Mouse (Mus musculus): ENCODE measurements at regions not wholly inside any gene's neighbourhood (a gene's known extent, or its start where the extent isn't known, plus 50 kb on each side); places are given as distances from the start of the nearest gene placed in this dataset.

- no peak for DNase-seq (ENCODE audit: low read depth, low spot score)
Observed at GRCm38 (mm10) chr3:52607379-52608085, 339.4 kb downstream of the Foxo1 start.

- no peak for DNase-seq (ENCODE audit: low read depth, low spot score)
Observed at GRCm38 (mm10) chr3:52605261-52605771, 337.2 kb downstream of the Foxo1 start.

GRCm38 (mm10) chr3:52603244-52603704 lies 335.1 kb downstream of the Foxo1 start:
- DNase-seq (ENCODE audit: low read depth, low spot score): no peak

- no peak for DNase-seq (ENCODE audit: low read depth, low spot score)
Observed at GRCm38 (mm10) chr3:52601011-52601745, 333.0 kb downstream of the Foxo1 start.

GRCm38 (mm10) chr3:52600581-52600980 lies 332.4 kb downstream of the Foxo1 start:
- no peak for DNase-seq (ENCODE audit: low read depth, low spot score)

- no peak for DNase-seq (ENCODE audit: low read depth, low spot score)
Observed at GRCm38 (mm10) chr3:52600146-52600545, 332.0 kb downstream of the Foxo1 start.

GRCm38 (mm10) chr3:52586418-52586817 lies 318.3 kb downstream of the Foxo1 start:
- no peak for DNase-seq (ENCODE audit: low read depth, low spot score)

DNA sequence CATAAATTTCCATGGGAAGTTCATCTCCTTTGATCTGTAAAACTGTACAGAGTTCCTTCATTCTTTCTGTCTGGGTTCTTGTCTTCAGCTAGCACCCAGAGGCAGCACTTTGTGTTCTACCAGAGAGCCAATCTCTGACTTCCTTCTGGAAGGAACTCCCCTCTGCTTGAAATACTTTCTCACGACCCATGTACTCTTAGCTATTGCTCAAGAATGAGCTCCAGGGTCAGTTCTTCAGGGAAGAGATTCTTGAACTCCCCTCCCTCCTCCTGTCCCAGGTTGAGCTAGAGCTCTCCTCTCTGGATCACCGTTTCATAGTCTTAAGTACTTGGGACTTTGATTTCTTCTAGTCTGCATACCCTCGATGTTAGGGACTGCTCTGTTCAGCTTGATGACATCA lies 311.8 kb downstream of the Foxo1 start:
- DNase-seq (ENCODE audit: low read depth, low spot score): no peak

GRCm38 (mm10) chr3:52579096-52579495 lies 311.0 kb downstream of the Foxo1 start:
- peak; percentile 36 for DNase-seq (ENCODE audit: low read depth, low spot score)

DNA sequence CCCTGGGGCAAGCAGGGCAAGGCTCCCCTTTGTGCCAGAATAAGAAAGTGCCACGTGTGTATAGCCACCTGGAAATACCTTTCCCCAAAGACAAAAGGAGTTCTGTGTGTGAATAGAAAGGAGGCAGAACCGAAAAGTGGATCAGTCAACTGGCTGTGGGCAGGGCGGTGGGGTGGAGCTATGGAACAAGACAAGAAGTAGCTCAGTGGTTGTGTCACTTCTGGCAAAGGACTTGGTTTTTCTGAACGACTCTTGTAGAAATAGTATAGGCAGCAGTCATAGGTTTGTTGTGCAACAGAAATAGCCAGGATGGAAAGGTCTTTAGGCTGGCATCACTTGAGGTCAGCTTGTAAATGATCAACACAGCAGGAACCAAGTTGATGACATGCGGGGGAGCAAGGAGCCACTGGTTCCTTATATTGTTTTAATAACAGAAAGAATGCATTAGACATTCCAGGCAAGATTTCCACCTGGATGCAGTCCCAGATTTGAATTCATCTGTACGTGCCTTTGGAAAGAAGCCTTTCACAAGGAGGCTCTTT lies 308.6 kb downstream of the Foxo1 start:
- no peak for DNase-seq (ENCODE audit: low read depth, low spot score)

- DNase-seq (ENCODE audit: low read depth, low spot score): peak; percentile 52
Observed at GRCm38 (mm10) chr3:52575237-52575798, 307.2 kb downstream of the Foxo1 start.

DNA sequence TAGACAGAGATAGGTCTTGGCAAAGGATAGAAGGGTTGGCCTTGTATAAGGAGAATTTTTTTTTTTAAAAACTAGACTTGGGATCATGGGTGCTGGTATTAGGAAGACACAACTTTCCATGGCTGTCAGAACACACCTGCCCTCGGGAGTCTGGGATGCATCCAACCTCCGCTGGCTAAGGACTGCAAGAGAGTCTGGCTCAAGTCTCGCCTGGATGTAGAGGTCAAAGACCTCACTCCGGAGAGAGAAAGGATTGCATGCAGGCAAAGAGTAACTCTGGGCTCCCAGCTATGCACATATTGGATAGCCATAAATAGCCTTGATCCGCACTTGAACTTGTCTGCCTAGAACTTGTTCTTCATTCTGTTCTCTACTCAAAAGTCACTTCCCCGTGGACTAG lies 306.2 kb downstream of the Foxo1 start:
- DNase-seq (ENCODE audit: low read depth, low spot score): no peak

GRCm38 (mm10) chr3:52573806-52574205 lies 305.7 kb downstream of the Foxo1 start:
- DNase-seq (ENCODE audit: low read depth, low spot score): no peak

GRCm38 (mm10) chr3:52572514-52573485 lies 304.7 kb downstream of the Foxo1 start:
- DNase-seq (ENCODE audit: low read depth, low spot score): no peak

GRCm38 (mm10) chr3:52567606-52568372 lies 299.7 kb downstream of the Foxo1 start:
- DNase-seq (ENCODE audit: low read depth, low spot score): no peak

DNA sequence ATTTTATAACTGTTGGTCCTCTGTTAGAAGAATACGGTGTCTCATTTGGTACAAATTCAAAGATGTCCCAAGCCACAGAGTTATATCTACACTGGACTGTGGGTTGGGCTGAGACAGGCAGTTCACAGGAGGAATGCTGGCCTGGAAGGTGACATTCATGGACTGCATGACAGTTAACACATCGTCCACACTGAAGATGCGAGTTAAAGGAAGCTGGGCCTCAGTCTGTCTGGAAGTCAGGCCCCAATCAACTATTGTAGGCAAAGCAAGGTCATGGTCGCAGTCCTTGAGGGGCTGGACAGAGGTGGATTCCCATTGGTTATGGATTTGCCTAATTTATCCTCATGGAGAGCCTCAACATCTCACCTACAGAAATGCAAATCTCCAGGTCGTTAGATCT lies 295.5 kb downstream of the Foxo1 start:
- DNase-seq (ENCODE audit: low read depth, low spot score): no peak

GRCm38 (mm10) chr3:52562816-52563215 lies 294.7 kb downstream of the Foxo1 start:
- no peak for DNase-seq (ENCODE audit: low read depth, low spot score)

- no peak for DNase-seq (ENCODE audit: low read depth, low spot score)
Observed at GRCm38 (mm10) chr3:52559481-52559880, 291.3 kb downstream of the Foxo1 start.

GRCm38 (mm10) chr3:52558765-52559164 lies 290.6 kb downstream of the Foxo1 start:
- DNase-seq (ENCODE audit: low read depth, low spot score): no peak

DNA sequence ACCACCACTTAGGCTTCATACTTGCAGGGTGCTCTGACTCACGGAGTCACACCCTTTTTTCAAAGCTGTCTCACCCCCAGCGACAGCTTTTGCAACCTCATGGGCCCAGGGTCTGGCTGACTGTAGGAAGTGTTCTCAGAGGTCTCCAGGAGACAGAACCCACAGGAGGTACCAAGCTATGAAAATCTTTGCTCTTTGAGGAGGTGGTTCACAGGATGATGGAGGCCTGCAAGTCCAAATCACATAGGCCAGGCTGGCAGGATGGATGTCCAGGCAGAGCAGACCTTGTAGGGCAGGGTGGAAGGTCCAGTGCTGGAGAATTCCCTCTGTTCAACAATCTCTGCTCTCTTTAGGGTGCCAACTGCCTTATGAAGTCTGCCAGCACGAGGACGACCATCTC lies 289.2 kb downstream of the Foxo1 start:
- DNase-seq (ENCODE audit: low read depth, low spot score): no peak

All from brain, embryonic 18.5 days (tissue).